Mouse (Mus musculus): Measurements from ENCODE around the gene Frmd4a.

Frmd4a gene

DNA sequence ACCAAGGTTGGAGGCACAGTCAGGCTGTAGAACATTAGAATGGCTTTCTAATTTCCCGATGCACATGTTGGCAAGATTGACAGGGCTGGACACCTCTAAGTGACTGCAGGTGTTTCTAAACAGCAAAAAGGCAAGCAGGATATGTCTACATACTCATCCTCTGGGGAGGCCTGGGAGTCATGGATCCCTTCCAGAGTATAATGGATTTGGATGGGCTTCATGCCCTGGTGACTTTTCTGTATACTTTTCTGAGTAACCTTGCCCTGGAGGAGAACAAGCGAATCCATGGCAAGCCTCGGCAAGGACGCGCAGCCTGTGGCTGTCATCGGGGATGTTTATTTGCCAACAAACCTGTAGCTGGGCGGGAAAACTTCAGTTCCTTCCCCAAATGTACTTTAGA is 509.6 kb downstream of the Frmd4a start:
- no peak for DNase-seq (ENCODE audit: low spot score)

DNA sequence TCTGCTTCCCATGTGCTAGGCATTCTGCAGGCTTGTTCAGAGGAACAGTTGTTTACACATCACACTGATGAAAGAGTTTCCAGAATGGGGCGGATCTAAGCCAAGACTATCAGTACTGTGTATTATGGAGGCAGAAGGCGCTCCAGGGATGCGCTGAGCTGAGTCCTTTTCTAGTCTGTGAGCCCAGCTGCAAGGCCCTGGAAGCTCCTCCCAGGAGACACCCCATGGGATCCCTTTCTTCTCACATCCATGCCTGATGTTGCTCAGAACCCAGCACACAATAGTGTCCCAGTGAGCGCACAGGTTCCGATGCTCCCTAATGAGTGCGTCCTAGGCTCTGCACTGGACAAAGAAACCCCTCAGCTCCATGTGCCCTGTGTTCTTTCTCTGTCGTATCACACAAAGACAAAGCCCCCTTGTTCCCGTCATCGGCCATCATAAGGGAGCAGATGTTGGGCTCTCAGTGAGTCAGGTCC is 511.8 kb downstream of the Frmd4a start:
- no peak for DNase-seq (ENCODE audit: low spot score)

DNA sequence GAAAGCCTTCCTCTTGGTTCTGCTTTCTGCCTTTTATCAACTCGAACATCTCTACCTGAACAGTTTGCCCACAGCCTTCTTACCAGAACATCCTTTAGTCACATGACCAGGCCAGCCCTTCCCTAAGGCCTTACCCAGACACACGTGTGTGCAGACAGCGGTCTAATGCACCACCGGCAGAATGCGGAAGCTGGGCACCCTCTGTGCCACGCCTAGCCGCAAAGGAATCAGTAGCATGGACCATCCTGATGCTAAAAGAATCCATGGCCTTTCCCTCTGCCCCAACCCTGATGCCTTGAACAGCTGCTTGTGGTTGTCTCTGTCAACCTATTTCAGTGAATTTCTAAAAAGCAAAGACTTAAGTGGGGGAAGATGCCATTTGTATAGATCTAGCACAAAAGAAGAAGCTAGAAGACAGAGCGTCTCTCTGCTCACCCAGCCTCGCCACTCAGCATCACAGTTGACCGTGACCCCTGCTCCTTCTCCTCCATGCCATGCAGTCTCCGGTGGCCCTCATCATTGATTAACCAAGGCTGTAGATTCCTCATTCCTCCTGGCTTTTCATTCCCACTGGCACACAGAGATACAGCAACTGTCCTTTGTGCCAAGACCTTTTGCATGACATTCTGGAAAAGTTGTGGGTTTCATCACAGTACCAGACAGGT is 514.1 kb downstream of the Frmd4a start:
- no peak for DNase-seq (ENCODE audit: low spot score)

DNA sequence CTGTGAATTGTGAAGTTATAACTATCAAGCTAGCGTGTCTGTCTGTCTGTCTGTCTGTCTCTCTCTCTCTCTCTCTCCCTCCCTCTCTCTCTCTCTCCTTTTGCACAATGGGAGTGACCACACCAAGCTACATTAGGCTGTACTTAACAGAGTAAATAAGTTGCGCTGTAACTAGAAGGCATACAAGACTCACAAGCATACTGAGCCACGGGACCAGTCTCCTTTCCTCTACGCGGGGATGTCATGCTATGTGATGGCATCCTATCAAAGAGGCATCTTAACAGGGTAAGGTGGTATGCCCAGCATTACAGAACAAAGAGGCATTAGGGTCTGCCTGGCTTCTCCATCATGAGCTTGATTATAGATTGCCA is 514.7 kb downstream of the Frmd4a start:
- no peak for DNase-seq (ENCODE audit: low spot score)

DNA sequence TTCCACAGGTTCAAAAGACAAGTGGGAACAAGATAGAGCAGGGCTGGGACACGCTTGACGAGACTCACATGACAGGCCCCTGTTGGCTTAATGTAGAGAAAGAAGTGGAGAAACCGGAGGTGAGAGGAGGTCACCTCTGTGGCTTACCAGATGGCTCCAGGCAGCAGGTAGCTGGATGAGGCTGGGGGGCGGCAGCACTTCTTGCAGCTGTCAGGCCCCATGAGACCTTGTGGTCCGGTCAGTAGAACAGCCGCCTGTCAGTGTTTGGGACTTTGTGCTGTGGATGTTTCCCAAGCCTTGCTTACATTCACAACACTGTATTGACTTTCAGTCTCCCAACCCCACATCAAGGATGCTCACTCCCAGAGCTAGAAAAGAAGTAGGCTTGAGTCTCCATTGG is 515.4 kb downstream of the Frmd4a start:
- no peak for DNase-seq (ENCODE audit: low spot score)

DNA sequence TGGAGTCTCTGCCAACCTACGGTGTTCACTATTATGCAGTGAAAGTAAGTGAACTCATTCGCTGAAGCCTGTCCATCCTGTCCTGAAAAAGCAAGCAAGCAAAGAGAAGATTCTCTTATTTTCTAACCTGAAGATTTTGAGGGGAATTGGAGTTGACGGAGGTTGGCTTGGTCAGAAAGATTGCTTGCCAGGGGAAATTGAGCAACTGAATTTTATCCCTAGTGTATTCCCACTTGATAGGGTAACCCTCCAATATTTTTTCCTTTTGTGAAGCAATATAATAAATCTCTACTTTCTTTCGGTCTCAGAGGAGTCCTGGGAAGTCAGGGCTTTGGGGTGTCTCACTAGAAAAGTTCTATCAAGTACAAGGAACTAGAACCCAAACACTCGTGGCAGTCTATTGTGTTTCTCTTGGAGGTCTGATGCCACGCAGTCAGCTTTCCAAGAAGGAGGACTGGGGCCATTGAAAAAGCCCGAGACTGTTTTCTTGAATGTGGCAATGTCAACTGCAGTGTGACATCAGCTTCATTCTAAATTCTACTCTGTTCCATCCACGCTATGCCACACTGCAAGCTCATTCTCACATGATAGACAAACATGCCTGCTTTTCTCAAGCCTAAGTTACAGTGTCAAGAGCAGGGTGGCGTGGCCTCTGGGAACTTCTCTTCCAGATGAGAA is 517.8 kb downstream of the Frmd4a start:
- DNase-seq (ENCODE audit: low spot score) = no peak

DNA sequence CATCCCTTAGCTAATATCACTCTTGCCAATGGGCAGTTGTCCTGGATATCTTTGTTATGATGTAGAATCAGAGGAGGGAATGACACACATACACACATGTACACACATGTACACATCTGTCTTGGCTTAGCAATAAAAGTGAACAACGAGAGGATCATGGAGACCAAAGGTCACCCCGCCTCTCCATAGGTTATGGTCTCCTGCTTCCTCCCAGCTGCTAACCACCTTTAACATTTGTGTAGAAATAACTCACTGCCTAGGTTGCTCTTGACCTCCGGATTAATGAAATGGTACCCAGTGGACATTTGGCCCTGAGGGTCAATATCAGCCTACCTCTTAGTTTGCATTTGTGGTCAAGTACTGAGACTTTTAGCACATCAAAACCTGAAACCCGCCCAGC is 523.8 kb downstream of the Frmd4a start:
- DNase-seq (ENCODE audit: low spot score) = no peak

DNA sequence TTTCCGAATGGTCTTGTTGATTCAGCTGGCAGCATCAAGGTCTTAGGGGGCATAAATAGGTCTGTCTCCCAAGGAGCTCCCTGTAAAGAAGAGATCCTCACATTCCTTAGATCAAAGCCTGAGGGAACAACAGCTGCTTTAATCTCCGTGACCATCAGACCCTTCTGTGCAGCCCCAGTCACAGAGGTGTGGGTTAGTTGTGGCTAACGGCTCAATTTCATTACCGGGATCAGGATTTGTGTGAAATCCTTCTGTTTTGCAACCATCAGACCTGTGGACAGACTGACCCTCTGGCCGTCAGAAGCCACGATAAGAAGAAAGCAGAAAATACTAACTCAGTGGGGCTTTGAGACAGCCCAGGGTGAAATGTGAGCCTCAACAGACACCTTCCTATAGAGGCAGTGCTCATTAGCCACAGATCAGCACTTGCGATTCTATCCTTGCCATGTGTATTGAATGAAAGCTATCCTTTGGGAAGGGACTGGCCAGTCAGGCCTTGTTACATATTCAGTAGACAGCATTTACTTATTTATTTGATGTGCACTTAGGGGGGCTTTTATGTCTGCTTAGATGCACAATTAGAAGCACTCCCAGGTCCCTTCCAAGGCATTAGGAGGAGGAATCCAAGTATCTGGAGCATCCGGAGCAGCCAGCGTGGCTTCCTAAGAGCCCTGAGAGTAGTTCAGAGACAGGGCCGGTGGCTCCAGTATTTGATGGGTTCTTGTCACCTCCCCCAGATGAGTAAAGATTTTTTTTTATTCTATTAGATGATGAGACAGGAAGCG is 524.5 kb downstream of the Frmd4a start:
- DNase-seq (ENCODE audit: low spot score) = no peak

DNA sequence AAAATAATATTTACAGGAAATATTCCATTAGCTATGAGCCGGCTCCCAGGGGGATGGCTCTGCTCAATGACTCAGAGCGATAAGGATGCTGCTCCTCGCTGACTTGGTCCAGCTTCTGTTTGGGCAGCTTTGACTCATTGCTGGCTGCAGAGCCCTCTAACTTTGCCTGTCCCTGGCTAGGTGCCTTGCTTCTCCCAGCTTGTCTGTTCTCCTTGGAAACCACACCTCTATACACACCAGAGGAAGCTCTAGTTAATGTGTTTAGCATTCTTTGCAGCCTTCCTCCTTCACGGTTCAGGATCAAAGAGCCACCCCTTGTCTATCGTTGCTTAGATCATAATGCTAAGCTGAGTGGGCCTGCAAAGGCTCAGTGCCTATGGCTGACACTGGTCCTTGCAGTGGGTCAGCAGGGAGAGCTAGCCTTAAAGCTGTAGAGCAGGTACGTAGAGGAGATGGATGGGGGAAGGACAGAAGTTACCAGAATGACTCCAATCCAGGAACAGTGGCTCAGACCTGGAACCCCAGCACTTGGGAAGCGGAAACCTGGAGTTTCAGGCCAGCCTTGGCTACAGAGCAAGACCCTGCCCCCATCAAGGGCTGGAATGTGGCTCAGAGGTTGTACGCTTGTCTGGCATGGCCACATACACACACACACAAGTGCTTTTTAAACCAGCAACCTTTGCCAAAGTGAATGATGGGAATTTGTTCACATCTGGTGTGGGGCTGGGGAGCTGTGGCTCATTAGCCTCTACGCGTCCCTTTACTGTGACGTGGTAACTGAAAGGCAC is 525.3 kb downstream of the Frmd4a start:
- DNase-seq (ENCODE audit: low spot score) = no peak

DNA sequence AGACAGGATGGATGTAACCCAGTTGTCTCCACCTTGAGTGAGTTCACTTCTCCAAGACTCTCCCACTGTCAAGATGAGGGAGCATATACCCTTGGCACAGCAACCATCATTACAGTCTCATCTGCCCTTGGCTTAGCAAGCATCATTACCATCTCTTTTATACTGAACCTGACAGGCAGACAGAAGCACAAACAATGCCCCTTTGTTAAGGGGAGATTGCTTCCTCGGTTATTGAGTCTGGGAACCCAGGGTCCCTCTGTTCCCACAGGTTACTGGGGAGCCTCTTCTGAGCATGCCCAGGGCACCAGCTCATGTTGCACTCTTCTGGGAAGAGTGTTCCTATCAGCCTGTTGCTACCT is 525.9 kb downstream of the Frmd4a start:
- DNase-seq (ENCODE audit: low spot score) = no peak

DNA sequence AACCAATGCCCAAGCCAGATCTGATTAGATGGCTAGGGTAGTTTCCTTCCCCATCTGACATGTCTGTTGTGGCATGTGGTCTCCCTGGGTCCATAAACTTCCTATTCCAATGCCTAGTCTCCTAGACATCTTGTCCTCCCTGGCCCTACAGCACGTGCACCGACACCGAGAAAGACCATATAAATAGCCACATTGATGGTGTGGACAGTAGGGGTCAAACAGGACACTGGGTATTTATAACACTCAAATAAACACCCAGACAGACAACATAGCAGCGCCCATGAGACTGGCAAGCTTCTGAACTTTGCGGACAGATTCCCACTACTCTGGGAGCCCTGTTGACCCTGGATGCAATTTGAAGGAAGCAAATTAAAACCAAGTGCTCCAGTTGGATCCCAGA is 526.8 kb downstream of the Frmd4a start:
- no peak for DNase-seq (ENCODE audit: low spot score)

DNA sequence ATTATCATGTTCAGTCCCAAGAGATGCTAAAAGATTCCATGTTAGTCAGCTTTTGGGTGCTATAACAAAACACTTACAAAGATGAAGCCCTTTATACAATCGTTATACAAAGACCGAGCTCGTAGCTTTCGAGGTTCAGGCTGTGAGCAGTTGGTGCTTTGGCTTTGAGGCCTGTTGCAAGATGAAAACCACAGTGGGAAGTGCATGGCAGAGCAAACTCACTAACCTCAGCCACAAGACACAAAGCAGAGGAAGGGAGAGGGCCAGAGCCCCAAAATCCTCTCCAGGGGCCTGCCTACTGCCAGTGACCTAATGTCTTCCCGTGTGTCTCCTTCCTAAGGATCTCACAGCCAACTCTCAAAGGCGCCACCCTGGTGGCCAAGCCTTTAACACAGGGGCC is 527.7 kb downstream of the Frmd4a start:
- no peak for DNase-seq (ENCODE audit: low spot score)

DNA sequence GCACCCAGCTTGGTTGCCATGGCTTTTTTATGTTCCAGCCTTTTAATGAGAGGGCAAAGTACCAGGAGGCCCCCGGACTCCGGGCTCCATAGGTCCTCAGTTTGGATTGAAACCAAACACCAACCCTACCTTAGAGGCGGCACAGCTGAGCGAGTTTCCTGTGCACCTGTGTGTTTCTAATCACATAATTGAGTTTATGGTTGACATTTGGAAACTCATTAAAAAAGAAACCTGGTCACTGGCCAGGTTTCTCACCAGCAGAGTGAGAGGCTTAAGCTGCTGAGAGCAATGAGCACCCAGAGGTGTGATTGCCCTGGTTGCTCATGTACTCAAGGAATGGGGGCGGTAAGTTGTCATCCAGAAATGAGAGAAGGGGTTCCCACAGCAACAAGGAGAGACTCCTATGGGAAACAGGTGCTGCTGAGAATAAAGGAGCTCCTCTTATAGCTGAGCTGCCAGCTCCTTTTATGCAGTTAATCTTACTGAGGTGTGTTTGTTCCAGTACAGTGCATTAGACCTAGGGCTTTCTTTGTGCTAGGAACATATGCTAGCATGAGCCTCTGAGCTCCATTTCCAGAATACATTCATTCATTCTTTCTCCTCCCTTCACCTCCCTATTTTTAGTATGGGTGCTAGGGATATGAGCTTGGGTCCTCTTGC is 529.6 kb downstream of the Frmd4a start:
- DNase-seq (ENCODE audit: low spot score) = no peak

DNA sequence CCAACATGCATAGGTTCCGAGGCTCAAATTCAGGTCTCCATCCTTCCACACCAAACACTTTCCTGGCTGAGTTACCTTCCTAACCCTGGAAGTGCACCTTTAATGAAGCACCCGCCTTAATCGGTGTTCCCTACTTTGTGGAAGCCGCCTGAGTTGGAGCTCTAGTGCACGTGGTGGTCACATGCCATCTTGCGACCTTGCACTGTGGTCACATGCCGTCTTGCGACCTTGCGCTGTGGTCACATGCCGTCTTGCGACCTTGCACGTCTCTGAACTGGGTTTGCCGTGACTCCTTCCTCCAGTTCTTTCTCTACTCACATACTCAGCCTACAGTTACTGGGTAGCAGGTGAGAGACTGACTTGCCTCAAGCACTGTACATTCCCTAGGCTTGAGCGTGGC is 531.8 kb downstream of the Frmd4a start:
- DNase-seq (ENCODE audit: low spot score) = no peak

DNA sequence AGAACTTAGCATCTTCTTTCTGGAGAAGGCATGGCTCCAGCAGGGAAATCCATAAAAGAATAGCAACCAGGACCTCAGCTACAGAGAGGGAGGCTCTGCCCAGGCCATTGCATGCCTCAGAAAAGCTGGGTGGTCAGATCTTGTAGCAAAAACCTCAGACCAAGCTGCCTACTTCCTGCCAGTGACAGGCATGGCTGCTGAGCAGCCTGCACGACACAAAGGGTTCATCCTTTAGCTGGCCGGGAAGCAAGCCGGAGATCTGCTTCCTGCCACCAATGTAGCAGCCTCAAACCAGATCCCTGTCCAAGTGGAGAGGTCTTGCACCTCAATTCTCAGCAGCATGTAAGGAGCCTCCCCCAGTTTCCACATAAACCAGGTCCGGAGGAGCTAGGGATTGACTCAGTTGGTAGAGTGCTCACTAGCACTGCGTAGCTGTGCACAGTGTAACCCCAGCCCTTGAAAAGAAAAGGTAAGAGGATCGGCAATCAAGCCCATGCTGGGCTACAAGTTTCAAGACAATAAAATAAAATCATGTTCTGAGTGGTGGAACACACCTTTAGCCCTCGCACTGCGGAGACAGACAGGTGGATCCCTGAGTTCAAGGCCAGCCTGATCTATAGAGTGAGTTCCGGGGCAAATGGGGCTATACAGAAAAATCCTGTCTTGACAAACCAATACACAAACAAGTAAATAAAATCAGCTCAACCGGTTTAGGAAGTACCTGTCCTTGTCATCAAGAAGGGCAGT is 532.7 kb downstream of the Frmd4a start:
- DNase-seq (ENCODE audit: low spot score) = no peak

DNA sequence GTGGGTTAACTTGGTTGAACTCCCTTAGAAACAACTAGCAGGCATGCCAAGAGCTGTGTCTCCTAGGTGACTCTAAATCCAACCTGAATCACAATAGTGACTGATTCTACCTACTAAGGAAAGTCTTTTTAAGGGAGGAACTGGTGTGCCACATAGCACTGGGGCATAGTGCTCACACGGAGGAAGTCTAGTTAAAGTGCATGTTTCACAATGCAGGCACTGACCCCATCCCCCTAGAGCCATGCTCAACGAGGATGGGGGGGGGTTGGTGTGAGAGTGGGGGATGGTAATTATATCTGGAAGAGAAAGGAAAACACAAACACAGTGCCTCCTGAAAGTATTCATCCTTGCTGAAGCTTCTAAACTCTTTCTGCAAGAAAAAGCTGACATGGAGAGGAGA is 533.9 kb downstream of the Frmd4a start:
- no peak for DNase-seq (ENCODE audit: low spot score)

DNA sequence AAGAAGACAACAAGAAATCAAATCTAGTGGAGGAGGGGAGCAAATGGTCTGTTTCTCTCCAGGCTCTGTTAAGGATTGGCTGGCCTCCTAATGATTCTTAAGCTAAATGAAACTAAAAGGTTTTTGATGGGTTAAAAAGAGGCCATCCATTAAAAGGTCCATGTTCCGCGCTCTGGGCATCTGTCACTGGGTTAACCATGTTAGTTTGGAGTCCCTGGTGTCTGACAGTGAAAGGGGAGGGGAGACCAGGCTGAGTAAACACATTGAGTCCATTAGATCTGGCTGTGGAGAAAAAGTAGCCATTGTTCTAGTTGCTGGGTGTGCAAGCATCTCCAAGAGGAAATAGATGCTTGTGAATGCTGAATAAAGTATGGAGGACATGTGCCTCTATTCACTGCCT is 534.3 kb downstream of the Frmd4a start:
- DNase-seq (ENCODE audit: low spot score) = no peak

DNA sequence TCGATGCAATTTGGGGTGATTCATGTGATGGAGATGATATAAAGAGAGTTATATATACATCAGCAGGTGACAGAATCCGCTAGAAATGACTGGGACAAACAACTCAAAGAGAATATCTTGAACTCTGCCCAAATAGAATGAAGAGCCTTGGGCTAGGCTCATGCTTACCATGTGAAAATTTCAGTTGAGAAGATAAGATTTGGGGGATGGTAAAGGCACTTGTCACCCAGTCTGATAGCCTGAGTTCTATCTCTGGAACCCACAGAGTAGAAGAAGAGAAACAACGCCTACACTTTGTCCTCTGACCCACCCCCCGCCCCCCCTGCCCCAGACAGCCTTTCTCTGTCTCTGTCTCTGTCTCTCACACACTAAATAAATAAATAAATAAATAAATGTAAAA is 535.0 kb downstream of the Frmd4a start:
- no peak for DNase-seq (ENCODE audit: low spot score)

DNA sequence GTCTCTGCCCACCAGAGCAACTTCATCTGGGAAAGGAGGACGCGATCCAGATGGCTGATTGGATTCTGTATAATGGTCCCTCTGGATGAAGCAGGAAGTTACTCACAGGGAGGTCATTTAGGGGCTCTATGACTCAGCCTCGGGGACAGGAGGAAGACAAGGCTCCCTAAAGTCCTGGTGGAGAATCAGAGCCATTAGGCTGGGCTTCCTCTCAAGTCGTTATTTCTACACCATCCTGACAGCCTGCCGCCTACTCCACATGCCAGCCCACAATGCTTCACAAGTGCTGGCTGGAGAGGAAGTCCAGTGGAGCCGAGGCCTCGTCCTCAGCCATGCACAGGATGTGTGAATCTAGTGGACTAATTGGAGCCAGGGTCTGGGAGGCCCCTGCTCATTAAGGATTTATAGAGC is 537.7 kb downstream of the Frmd4a start:
- DNase-seq (ENCODE audit: low spot score) = no peak

DNA sequence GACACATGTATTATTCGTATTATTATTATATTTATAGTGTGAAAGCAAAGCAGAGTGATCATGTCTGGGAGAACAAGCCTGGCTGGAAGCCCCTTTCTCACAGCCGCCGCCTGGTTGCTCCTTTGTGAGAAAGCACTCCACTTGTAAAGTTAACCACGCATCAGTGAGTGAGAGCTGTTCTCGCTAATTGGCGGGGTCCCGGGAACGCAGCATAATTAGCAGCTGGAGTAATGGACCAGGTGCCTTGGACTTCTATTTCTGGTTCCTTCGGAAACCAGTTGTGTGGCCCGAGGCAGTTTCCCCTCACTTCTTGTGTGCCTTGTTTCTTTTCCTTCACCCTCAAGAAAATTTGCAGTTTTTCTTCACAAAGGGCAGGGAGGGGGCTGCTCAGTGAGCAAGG is 538.7 kb downstream of the Frmd4a start:
- DNase-seq (ENCODE audit: low spot score) = no peak

DNA sequence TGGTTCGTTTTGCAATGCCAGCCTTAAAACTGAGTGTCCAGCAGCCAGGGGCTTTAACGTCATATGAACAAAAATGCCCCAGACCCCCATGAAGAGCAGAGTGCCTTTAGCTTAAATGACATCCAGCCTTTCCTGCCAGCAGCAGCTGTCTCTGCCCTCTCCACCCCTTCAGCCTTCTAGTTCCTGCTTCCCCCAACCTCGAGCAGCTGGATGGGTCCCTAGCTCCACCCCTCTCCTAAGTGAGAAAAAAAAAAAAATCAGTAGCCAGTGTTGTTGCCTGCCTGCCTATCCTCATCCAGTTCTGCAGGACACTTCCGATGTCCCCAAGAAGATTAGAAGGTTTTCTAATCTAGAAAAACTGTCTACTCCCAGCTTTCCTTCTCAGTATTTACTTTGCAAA is 539.5 kb downstream of the Frmd4a start:
- DNase-seq (ENCODE audit: low spot score) = no peak
